Mouse (Mus musculus) neural tube, embryonic 15.5 days (tissue): ENCODE measurements around the gene Ece1. TPM values are rescaled to one million over a fixed set of nuclear protein-coding genes. Genes with fewer than 3 reads are reported as not detected.
"Not testable (repeated sequence)": the region's sequence is repeated elsewhere in the genome, so short reads cannot be mapped to it uniquely, and the experiment has no call there.

Experiments used
- ATAC-seq: fragments of 200-750 bp; cut with Nextera tagmentation; 2 replicates; pipeline ENCODE4 v1.8.0; 2017; ENCODE audit warnings: mild to moderate bottlenecking, moderate TSS enrichment, moderate library complexity; ENCODE audit not compliant: low FRiP score
- H3K27ac ChIP-seq: fragments of 300-500 bp; sonication (generic); replicated peaks from 2 replicates; pipeline ENCODE4 v1.5.1; 2015; ENCODE audit warnings: mild to moderate bottlenecking, inconsistent platforms
- H3K27me3 ChIP-seq: fragments of 300-500 bp; sonication (generic); replicated peaks from 2 replicates; pipeline ENCODE4 v1.6.1; 2015; ENCODE audit warnings: inconsistent platforms
- H3K36me3 ChIP-seq: fragments of 300-500 bp; sonication (generic); 2 replicates; pipeline ENCODE4 v1.6.1; 2015; ENCODE audit warnings: inconsistent platforms
- H3K4me1 ChIP-seq: fragments of 300-500 bp; sonication (generic); 2 replicates; pipeline ENCODE4 v1.6.1; 2015; ENCODE audit warnings: inconsistent platforms
- H3K4me2 ChIP-seq: fragments of 300-500 bp; sonication (generic); 2 replicates; pipeline ENCODE4 v1.6.1; 2015; ENCODE audit warnings: inconsistent platforms, mild to moderate bottlenecking, moderate library complexity
- H3K4me3 ChIP-seq: fragments of 300-500 bp; sonication (generic); replicated peaks from 2 replicates; pipeline ENCODE4 v1.5.1; 2015; ENCODE audit warnings: mild to moderate bottlenecking, inconsistent platforms
- H3K9ac ChIP-seq: fragments of 300-500 bp; sonication (generic); replicated peaks from 2 replicates; pipeline ENCODE4 v1.6.1; 2015; ENCODE audit warnings: mild to moderate bottlenecking, inconsistent platforms
- H3K9me3 ChIP-seq: fragments of 300-500 bp; sonication (generic); replicated peaks from 2 replicates; pipeline ENCODE4 v1.6.1; 2016; ENCODE audit warnings: inconsistent platforms
- WGBS: fragments of 180-500 bp; shearing (Covaris S2); methylation state at CpG from one replicate; pipeline ENCODE4 v1.1.7; 2015; ENCODE audit warnings: mixed read lengths; 5-methylcytosine and 5-hydroxymethylcytosine counted together
- polyA plus RNA-seq: library from polyadenylated mRNA; unstranded; fragments of >200 nt; fragmentation: Nextera tagmentation; extraction: Ambion mirVana; gene quantifications from 2 replicates; pipeline ENCODE4 v1.2.1, GENCODE M21; 2015

The Ece1 gene
- polyA plus RNA-seq, 1 experiment from 2014 or later = 23.0 TPM

- H3K9me3 ChIP-seq, H3K4me2 ChIP-seq, H3K4me1 ChIP-seq, H3K27ac ChIP-seq, H3K36me3 ChIP-seq, H3K9ac ChIP-seq, H3K4me3 ChIP-seq, H3K27me3 ChIP-seq: not testable (repeated sequence)
- WGBS = no CpG with 5 or more reads among the region's 11 CpGs
- ATAC-seq = peak; percentile 10; the same call in 1 of the 2 replicates
Measured at GRCm38 (mm10) chr4:137974856-137975432, 112.9 kb downstream of the Ece1 start.

GRCm38 (mm10) chr4:137979066-137979644 is 117.1 kb downstream of the Ece1 start:
- H3K9ac ChIP-seq, H3K4me3 ChIP-seq, H3K9me3 ChIP-seq, H3K4me2 ChIP-seq, ATAC-seq, H3K27me3 ChIP-seq, H3K4me1 ChIP-seq, H3K36me3 ChIP-seq, H3K27ac ChIP-seq: not testable (repeated sequence)
- WGBS = no CpG with 5 or more reads among the region's 11 CpGs

GRCm38 (mm10) chr4:137982869-137983268 is 120.8 kb downstream of the Ece1 start:
- H3K27me3 ChIP-seq = no peaks in the 10 kb centered on the region
- WGBS = 84% methylated on average over 1 of the region's 1 CpGs
- no peak for ATAC-seq
- no peaks in the 10 kb centered on the region for H3K36me3 ChIP-seq
- H3K27ac ChIP-seq = no peak overlapping the region
- no peak overlapping the region for H3K4me2 ChIP-seq
- H3K9ac ChIP-seq = no peak overlapping the region
- no peaks in the 10 kb centered on the region for H3K4me1 ChIP-seq
- H3K9me3 ChIP-seq = no peaks in the 10 kb centered on the region
- H3K4me3 ChIP-seq = no peak overlapping the region

- no peak overlapping the region for H3K9ac ChIP-seq
- no peaks in the 10 kb centered on the region for H3K36me3 ChIP-seq
- H3K27ac ChIP-seq = no peak overlapping the region
- WGBS = 38% methylated on average over 10 of the region's 10 CpGs
- no peak overlapping the region for H3K4me2 ChIP-seq
- H3K9me3 ChIP-seq = no peaks in the 10 kb centered on the region
- no peaks in the 10 kb centered on the region for H3K4me1 ChIP-seq
- H3K27me3 ChIP-seq = no peaks in the 10 kb centered on the region
- no peak overlapping the region for H3K4me3 ChIP-seq
- ATAC-seq = no peak
Measured at GRCm38 (mm10) chr4:137984212-137984611, 122.2 kb downstream of the Ece1 start.

- H3K27ac ChIP-seq = no peak overlapping the region
- WGBS = 85% methylated on average over 5 of the region's 5 CpGs
- H3K4me3 ChIP-seq = no peak overlapping the region
- H3K36me3 ChIP-seq = no peaks in the 10 kb centered on the region
- H3K9ac ChIP-seq = no peak overlapping the region
- no peak overlapping the region for H3K4me2 ChIP-seq
- H3K27me3 ChIP-seq = no peaks in the 10 kb centered on the region
- ATAC-seq = no peak
- H3K9me3 ChIP-seq = no peaks in the 10 kb centered on the region
- H3K4me1 ChIP-seq = no peaks in the 10 kb centered on the region
Measured at GRCm38 (mm10) chr4:137984746-137985145, 122.7 kb downstream of the Ece1 start.

GRCm38 (mm10) chr4:137989426-137989825 is 127.4 kb downstream of the Ece1 start:
- 63% methylated on average over 5 of the region's 5 CpGs for WGBS
- H3K27me3 ChIP-seq = no peaks in the 10 kb centered on the region
- no peak overlapping the region for H3K27ac ChIP-seq
- peaks cover 6% of the 10 kb centered on the region for H3K4me1 ChIP-seq
- no peaks in the 10 kb centered on the region for H3K9me3 ChIP-seq
- no peak overlapping the region for H3K4me3 ChIP-seq
- H3K36me3 ChIP-seq = no peaks in the 10 kb centered on the region
- H3K4me2 ChIP-seq = no peak overlapping the region
- no peak overlapping the region for H3K9ac ChIP-seq
- ATAC-seq = no peak

- H3K9ac ChIP-seq = no peak overlapping the region
- no peak for ATAC-seq
- no peaks in the 10 kb centered on the region for H3K9me3 ChIP-seq
- no peak overlapping the region for H3K4me2 ChIP-seq
- no peak overlapping the region for H3K4me3 ChIP-seq
- no peaks in the 10 kb centered on the region for H3K27me3 ChIP-seq
- H3K4me1 ChIP-seq = peaks cover 15% of the 10 kb centered on the region
- H3K27ac ChIP-seq = no peak overlapping the region
- no peaks in the 10 kb centered on the region for H3K36me3 ChIP-seq
- WGBS = 87% methylated on average over 4 of the region's 4 CpGs
Measured at GRCm38 (mm10) chr4:137990433-137990832, 128.4 kb downstream of the Ece1 start.

GRCm38 (mm10) chr4:137991240-137991639 is 129.2 kb downstream of the Ece1 start:
- no peak overlapping the region for H3K9ac ChIP-seq
- no peak overlapping the region for H3K27ac ChIP-seq
- H3K4me1 ChIP-seq = peaks cover 23% of the 10 kb centered on the region
- no peaks in the 10 kb centered on the region for H3K9me3 ChIP-seq
- no peak for ATAC-seq
- H3K27me3 ChIP-seq = no peaks in the 10 kb centered on the region
- 59% methylated on average over 7 of the region's 7 CpGs for WGBS
- no peak overlapping the region for H3K4me3 ChIP-seq
- H3K36me3 ChIP-seq = no peaks in the 10 kb centered on the region
- H3K4me2 ChIP-seq = no peak overlapping the region

GRCm38 (mm10) chr4:137992890-137993289 is 130.9 kb downstream of the Ece1 start, which contains the start of gene Eif4g3:
Gene Eif4g3, plus strand, starts transcription at chr4:137993022.
- 2% methylated on average over 39 of the region's 39 CpGs for WGBS
- Histone ChIP-seq H3K4me1 (peaks cover 31% of the 10 kb centered on the region), H3K27ac (peak within 1 kb of the TSS; percentile 96), H3K27me3 (no peaks in the 10 kb centered on the region), H3K9me3 (no peaks in the 10 kb centered on the region), H3K36me3 (peaks cover under 1% of the 10 kb centered on the region; the same call in 1 of the 2 replicates), H3K4me3 (peak within 1 kb of the TSS; percentile 94), H3K9ac (peak within 1 kb of the TSS; percentile 99), H3K4me2 (peak within 1 kb of the TSS; percentile 64)
- no peak for ATAC-seq

GRCm38 (mm10) chr4:137993291-137993758 is 131.3 kb downstream of the Ece1 start:
- Histone ChIP-seq H3K4me1 (peaks cover 36% of the 10 kb centered on the region), H3K27me3 (no peaks in the 10 kb centered on the region), H3K4me3 (peak overlapping the region; percentile 94), H3K27ac (peak overlapping the region; percentile 96), H3K36me3 (peaks cover 5% of the 10 kb centered on the region), H3K9ac (peak overlapping the region; percentile 99), H3K9me3 (no peaks in the 10 kb centered on the region), H3K4me2 (peak overlapping the region; percentile 64)
- WGBS = under 1% methylated on average over 56 of the region's 59 CpGs
- ATAC-seq = peak; percentile 93

- Histone ChIP-seq H3K36me3 (peaks cover 11% of the 10 kb centered on the region), H3K27me3 (no peaks in the 10 kb centered on the region), H3K9ac (peak overlapping the region; percentile 99), H3K27ac (peak overlapping the region; percentile 96), H3K9me3 (no peaks in the 10 kb centered on the region), H3K4me3 (peak overlapping the region; percentile 94), H3K4me2 (peak overlapping the region; percentile 64), H3K4me1 (peaks cover 38% of the 10 kb centered on the region)
- peak; percentile 18 for ATAC-seq
- WGBS = 1% methylated on average over 56 of the region's 60 CpGs
Measured at GRCm38 (mm10) chr4:137993821-137994561, 132.0 kb downstream of the Ece1 start.
